Mouse (Mus musculus): ENCODE measurements around the gene Clstn2. TPM values are rescaled to one million over a fixed set of nuclear protein-coding genes. Genes with fewer than 3 reads are reported as not detected.

Clstn2 gene
- polyA plus RNA-seq, 1 experiment from 2014 or later, result 1.3 TPM

DNA sequence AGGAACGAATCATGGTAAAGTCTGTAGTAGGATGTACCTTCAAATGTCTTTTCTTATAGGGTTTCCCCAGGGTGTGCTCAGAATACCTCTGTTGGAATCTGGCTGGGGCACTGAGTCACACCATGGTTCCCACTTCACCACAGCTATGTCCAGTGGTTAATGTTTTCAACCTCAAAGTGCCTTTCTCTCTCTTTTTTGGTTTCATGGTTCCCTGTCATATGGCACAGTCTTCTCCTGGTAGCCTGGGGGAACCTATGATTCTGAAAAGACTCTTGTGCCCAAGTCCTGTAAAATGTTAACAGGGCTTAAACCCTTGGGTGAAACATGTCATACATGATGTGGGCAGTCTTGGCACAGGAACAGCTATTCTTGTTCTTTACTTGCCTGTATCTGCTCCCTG, 551.8 kb downstream of the Clstn2 start:
- H3K27ac ChIP-seq, result no peak overlapping the region
- no peaks in the 10 kb centered on the region for H3K4me1 ChIP-seq
- 66% methylated on average over 1 of the region's 1 CpGs for WGBS
- H3K36me3 ChIP-seq, result no peaks in the 10 kb centered on the region
- no peak overlapping the region for H3K4me3 ChIP-seq
- ATAC-seq (ENCODE audit: borderline replicate concordance, extremely low read depth, low FRiP score, low TSS enrichment), result no peak
- no peak overlapping the region for H3K4me2 ChIP-seq
- H3K9ac ChIP-seq, result no peak overlapping the region
- no peaks in the 10 kb centered on the region for H3K9me3 ChIP-seq
- H3K27me3 ChIP-seq, result no peaks in the 10 kb centered on the region

DNA sequence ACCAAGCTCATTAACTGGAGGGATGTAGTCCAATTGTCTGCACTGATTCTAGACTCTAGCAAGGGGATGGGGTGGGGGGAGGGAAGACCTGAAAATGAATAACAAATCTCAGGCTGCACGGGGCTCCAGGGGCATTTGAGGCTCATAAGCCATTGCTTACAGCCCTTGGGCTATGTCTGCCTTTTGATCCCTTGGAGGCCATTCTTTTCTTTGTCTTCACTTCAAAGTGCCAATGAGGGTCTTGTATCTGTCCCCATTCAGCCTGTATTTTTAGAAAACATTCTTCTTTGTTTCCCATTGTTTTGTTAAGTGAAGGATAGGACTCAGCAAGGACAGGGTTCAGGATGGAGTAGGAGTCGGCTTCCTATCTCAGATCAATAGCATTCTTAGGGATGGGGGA, 556.0 kb downstream of the Clstn2 start:
- no peaks in the 10 kb centered on the region for H3K9me3 ChIP-seq
- H3K4me1 ChIP-seq, result no peaks in the 10 kb centered on the region
- no peak overlapping the region for H3K9ac ChIP-seq
- no peak overlapping the region for H3K4me3 ChIP-seq
- H3K27ac ChIP-seq, result no peak overlapping the region
- 41% methylated on average over 2 of the region's 2 CpGs for WGBS
- H3K4me2 ChIP-seq, result no peak overlapping the region
- ATAC-seq (ENCODE audit: borderline replicate concordance, extremely low read depth, low FRiP score, low TSS enrichment), result no peak
- H3K36me3 ChIP-seq, result no peaks in the 10 kb centered on the region
- H3K27me3 ChIP-seq, result no peaks in the 10 kb centered on the region

DNA sequence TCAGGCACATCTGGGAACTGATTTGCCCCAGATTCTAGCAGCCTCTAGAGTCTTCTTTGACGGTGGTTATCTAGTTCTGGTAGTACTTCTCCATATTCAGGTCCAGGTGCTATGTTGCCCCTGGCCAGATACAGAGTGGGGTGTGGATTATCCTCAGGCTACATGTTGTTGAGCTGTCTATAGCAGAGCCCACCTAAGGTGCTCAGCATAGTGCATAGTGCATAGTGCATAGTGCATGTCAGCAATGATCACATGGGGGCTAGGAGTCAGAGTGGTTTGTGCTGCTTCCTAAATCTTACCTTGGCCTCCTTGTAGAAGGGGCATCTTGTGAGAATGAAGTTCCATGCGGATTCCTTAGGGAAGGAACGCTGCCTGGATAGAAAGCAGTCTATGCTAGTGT, 556.5 kb downstream of the Clstn2 start:
- WGBS, result 76% methylated on average over 3 of the region's 3 CpGs
- no peak for ATAC-seq (ENCODE audit: borderline replicate concordance, extremely low read depth, low FRiP score, low TSS enrichment)
- no peak overlapping the region for H3K4me3 ChIP-seq

DNA sequence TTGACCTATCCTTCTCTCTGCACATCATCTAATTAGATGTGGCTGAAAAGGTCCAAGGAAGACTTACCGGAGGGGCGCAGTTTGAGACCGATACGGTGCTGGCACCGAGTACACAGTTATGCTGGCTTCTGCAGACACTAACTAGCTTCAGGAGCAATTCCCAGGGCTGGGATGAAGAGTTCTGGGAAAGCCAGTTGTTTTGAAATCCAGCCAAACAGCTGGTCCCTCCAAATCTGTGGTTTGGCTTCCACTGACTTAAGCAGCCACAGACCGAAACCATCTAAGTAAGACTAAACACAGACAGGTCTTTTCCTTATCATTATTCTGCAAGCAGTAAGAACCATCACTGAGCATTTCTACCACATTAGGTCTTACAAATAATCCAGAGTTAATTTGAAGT, 558.1 kb downstream of the Clstn2 start:
- Histone ChIP-seq H3K4me2 (no peak overlapping the region), H3K27me3 (no peaks in the 10 kb centered on the region), H3K9ac (no peak overlapping the region), H3K4me3 (no peak overlapping the region), H3K4me1 (no peaks in the 10 kb centered on the region), H3K27ac (no peak overlapping the region), H3K36me3 (no peaks in the 10 kb centered on the region), H3K9me3 (no peaks in the 10 kb centered on the region)
- 69% methylated on average over 6 of the region's 6 CpGs for WGBS
- ATAC-seq (ENCODE audit: borderline replicate concordance, extremely low read depth, low FRiP score, low TSS enrichment), result no peak

More for the DNA sequence above, 556.5 kb downstream of the Clstn2 start:
- no peak overlapping the region for H3K9ac ChIP-seq
- H3K9me3 ChIP-seq, result no peaks in the 10 kb centered on the region
- no peaks in the 10 kb centered on the region for H3K4me1 ChIP-seq
- H3K36me3 ChIP-seq, result no peaks in the 10 kb centered on the region
- no peak overlapping the region for H3K27ac ChIP-seq
- no peaks in the 10 kb centered on the region for H3K27me3 ChIP-seq
- H3K4me2 ChIP-seq, result no peak overlapping the region

DNA sequence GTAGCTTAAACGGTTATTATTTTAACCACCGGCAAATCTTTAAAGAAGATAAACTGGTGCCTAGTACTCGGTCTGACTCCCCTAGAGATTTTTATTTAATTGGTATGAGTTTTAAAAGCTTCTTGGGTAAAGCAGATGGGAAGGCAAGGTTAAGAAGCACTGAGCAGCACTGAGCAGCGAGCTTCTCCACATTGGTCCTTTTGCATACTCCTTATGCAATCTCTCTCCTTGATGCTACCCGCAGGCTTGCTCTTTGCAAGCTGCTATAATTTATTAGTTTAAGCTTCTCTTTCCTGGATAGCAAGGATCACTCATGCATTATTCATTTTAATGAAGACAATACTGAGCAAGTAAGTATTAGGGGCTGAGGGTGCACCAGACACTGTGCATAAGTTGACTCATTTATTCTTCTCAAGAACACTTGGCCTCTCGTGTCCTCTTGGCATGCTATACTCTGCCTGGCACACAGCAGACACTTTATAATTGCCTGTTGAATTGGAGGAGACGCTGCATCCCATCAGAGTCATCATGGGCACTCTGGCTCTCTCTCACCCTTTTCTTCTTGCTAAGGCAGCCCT, 561.9 kb downstream of the Clstn2 start:
- H3K4me2 ChIP-seq, result no peak overlapping the region
- no peak overlapping the region for H3K27ac ChIP-seq
- no peak overlapping the region for H3K9ac ChIP-seq
- 76% methylated on average over 7 of the region's 7 CpGs for WGBS
- ATAC-seq (ENCODE audit: borderline replicate concordance, extremely low read depth, low FRiP score, low TSS enrichment), result no peak
- H3K4me3 ChIP-seq, result no peak overlapping the region
- H3K4me1 ChIP-seq, result no peaks in the 10 kb centered on the region
- no peaks in the 10 kb centered on the region for H3K9me3 ChIP-seq
- H3K27me3 ChIP-seq, result no peaks in the 10 kb centered on the region
- H3K36me3 ChIP-seq, result no peaks in the 10 kb centered on the region

DNA sequence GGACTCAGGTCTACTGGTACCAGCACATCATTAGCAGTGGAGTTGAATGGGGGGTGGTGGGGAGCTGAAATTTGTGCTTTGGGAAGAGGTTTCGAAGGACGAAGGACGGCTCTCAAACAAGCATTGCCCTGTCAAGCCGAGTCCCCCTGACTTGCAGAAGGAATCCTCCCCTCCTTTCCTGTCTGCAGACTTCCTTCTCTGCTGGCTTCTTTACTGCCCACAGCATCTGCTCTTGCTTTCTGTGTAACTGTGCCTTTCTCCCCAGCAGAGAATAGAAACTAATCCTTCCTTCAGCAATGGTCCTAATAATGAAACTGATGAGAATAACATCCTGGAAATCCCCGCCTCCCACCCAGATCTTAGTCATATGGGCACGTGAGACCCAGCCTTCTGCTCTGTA, 572.5 kb downstream of the Clstn2 start:
- ATAC-seq (ENCODE audit: borderline replicate concordance, extremely low read depth, low FRiP score, low TSS enrichment), result no peak
- WGBS, result 73% methylated on average over 6 of the region's 6 CpGs
- Histone ChIP-seq H3K4me3 (no peak overlapping the region), H3K9me3 (no peaks in the 10 kb centered on the region), H3K9ac (no peak overlapping the region), H3K27ac (no peak overlapping the region), H3K27me3 (no peaks in the 10 kb centered on the region), H3K4me1 (no peaks in the 10 kb centered on the region), H3K4me2 (no peak overlapping the region), H3K36me3 (no peaks in the 10 kb centered on the region)

DNA sequence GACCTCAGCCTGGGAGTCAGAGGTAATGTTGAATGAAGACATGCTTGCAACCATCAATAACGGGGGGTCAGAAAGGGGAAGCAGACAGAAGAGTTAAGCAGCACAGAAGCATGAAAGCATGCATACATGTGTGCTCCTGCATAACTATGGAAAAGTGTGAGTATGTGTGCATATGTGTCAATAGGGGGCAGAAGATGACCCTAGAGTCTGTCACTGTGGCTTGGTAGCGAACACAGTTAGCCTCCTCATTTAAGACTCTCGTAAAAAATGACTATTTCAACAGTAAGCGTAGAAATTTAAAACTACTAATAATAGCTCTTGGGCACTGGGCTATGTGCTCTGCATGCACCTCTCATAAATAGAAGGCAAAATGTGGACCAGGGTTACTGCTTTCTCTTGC, 573.2 kb downstream of the Clstn2 start:
- ATAC-seq (ENCODE audit: borderline replicate concordance, extremely low read depth, low FRiP score, low TSS enrichment), result no peak
- H3K4me3 ChIP-seq, result no peak overlapping the region
- WGBS, result 62% methylated on average over 4 of the region's 4 CpGs
- H3K9ac ChIP-seq, result no peak overlapping the region
- no peaks in the 10 kb centered on the region for H3K4me1 ChIP-seq
- H3K9me3 ChIP-seq, result no peaks in the 10 kb centered on the region
- H3K36me3 ChIP-seq, result no peaks in the 10 kb centered on the region
- no peaks in the 10 kb centered on the region for H3K27me3 ChIP-seq
- H3K27ac ChIP-seq, result no peak overlapping the region
- H3K4me2 ChIP-seq, result no peak overlapping the region

DNA sequence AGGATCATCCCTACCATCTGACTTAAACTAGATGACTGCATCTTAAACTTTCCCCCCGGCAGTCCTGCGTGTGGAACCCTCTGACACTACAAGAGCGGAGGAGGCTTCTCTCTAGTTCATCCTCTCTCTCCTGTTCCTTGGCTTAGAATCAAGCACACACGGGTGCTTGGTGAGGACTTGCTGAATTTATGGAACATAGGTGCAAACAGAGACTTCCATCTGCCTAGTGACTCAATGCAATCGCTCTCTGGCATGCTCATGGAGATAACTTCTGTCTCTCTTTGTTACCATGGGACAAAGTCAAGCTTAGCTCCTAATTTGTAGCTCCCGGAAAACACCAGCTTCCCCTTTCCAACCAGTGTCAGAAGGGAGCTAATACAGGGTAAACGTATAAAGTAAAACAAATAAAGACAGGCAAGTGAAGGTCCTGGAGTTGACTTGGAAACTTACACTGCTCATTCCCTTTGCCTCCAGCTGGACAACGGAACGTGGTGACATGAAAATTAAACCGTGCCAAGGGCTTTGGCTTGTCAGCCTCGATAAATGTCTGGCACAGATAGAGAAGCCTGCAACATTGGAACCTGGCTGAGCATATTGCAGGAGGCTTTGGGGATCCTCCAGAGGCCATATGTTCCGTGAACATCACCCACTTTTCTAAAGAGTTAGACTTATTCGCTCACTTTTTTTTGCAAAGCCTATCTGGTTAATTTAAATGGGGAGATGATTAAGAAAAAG, 583.5 kb downstream of the Clstn2 start:
- H3K27ac ChIP-seq, result no peak overlapping the region
- no peaks in the 10 kb centered on the region for H3K9me3 ChIP-seq
- 54% methylated on average over 13 of the region's 13 CpGs for WGBS

DNA sequence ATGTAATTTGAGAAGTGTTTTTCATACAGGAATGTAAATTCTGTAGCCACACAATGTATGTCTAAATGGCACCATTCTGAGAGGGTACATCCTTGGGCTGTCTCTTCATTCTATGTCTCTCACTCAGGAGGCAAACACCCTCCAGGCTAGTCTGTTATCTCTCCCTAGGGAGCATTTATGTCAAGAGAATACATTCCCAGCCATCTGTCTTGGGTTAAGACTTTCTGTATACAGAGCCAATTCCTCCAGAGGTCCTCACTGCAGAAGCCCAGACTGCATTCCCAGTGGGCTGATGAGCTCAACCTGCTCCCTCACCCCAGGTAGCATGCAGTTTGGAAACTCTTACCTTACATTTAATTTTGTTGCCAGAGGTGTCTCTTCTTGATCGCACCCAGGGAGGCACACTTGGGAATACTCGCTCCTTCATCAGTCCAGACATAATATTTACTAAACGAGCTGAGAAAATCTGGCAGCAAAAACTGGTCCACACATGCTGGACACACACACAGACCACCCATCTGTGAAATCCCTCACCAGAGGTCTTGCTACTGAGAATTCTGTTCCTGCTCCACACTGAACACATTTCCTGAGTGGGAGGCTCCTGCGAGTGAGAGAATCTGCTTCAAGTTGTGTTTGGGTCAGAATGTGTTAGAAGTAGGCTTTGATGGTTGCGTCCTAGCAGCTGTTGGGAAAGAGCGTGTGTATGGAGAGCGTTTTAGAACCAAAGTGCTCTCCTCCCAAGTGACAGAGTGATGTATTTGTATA, 592.9 kb downstream of the Clstn2 start:
- Histone ChIP-seq H3K9ac (no peak overlapping the region), H3K4me1 (peaks cover 11% of the 10 kb centered on the region), H3K9me3 (no peaks in the 10 kb centered on the region), H3K27ac (no peak overlapping the region), H3K27me3 (no peaks in the 10 kb centered on the region), H3K4me2 (no peak overlapping the region), H3K4me3 (no peak overlapping the region), H3K36me3 (no peaks in the 10 kb centered on the region)
- ATAC-seq (ENCODE audit: borderline replicate concordance, extremely low read depth, low FRiP score, low TSS enrichment), result no peak
- WGBS, result 38% methylated on average over 7 of the region's 7 CpGs

More for the DNA sequence above, 583.5 kb downstream of the Clstn2 start:
- Histone ChIP-seq H3K4me1 (no peaks in the 10 kb centered on the region; the same call in 1 of the 2 replicates), H3K4me3 (no peak overlapping the region), H3K27me3 (no peaks in the 10 kb centered on the region), H3K4me2 (no peak overlapping the region), H3K36me3 (no peaks in the 10 kb centered on the region), H3K9ac (no peak overlapping the region)
- ATAC-seq (ENCODE audit: borderline replicate concordance, extremely low read depth, low FRiP score, low TSS enrichment), result peak; percentile 52; the same call in 1 of the 2 replicates

DNA sequence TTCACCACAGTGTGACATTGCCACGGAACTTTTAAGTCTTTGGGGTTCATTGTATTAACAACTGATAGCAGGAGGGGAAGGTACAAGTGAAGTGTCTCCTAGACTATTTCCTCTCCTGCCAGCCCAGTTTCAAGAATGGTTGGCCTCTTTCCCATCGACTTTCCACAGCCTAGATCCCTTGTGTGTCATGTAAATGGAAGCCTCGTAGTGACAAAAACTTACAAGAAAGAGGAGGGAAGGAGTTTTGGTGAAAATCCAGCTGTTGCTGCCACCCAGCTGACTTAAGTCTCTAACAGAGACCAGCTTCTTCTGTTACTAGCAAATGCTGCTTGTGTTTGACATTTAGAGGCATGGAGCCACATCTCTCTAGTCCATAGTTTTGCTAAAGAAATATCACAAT, 598.3 kb downstream of the Clstn2 start:
- H3K9ac ChIP-seq, result no peak overlapping the region
- no peaks in the 10 kb centered on the region for H3K36me3 ChIP-seq
- 0 out of 2 replicates have a peak overlapping the region, but pooled peaks have one; percentile 18 for H3K27ac ChIP-seq
- H3K4me3 ChIP-seq, result no peak overlapping the region
- ATAC-seq (ENCODE audit: borderline replicate concordance, extremely low read depth, low FRiP score, low TSS enrichment), result peak; percentile 33; the same call in 1 of the 2 replicates
- WGBS, result 16% methylated on average over 3 of the region's 3 CpGs
- no peaks in the 10 kb centered on the region for H3K27me3 ChIP-seq
- no peaks in the 10 kb centered on the region for H3K9me3 ChIP-seq
- no peak overlapping the region for H3K4me2 ChIP-seq
- peaks cover 13% of the 10 kb centered on the region; the same call in 1 of the 2 replicates for H3K4me1 ChIP-seq

DNA sequence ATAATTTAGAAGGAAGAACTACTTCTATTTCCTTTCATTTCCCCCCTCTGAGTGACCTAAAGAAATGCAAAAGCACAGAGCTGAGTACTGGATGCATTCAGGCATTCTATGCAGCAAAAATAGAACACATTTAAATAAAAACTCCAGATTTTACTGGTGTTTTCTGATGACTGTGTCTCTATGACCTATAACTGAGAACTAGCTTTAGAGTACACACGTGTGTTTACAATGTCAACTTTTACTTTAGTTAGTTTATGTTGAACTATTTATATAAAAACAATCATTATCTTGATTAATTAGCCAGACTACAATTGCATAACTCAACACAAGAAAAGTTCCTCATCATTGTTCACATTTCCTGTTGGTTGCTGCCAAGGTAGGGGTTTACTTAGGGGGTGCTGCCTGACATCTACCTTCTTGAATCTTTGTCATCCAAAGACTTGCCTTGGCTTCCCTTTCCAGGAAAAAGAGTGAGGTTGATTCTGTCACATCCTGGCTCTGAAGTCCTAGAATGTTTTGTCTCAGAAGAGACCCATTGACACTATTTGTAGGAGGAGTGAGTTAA, 603.0 kb downstream of the Clstn2 start:
- ATAC-seq (ENCODE audit: borderline replicate concordance, extremely low read depth, low FRiP score, low TSS enrichment), result peak; percentile 82; the same call in 1 of the 2 replicates
- Histone ChIP-seq H3K9ac (no peak overlapping the region), H3K4me1 (peaks cover 8% of the 10 kb centered on the region; the same call in 1 of the 2 replicates), H3K27ac (peak overlapping the region; percentile 44), H3K4me3 (no peak overlapping the region), H3K27me3 (no peaks in the 10 kb centered on the region), H3K9me3 (no peaks in the 10 kb centered on the region), H3K36me3 (no peaks in the 10 kb centered on the region), H3K4me2 (no peak overlapping the region)
- WGBS, result 43% methylated on average over 1 of the region's 1 CpGs

DNA sequence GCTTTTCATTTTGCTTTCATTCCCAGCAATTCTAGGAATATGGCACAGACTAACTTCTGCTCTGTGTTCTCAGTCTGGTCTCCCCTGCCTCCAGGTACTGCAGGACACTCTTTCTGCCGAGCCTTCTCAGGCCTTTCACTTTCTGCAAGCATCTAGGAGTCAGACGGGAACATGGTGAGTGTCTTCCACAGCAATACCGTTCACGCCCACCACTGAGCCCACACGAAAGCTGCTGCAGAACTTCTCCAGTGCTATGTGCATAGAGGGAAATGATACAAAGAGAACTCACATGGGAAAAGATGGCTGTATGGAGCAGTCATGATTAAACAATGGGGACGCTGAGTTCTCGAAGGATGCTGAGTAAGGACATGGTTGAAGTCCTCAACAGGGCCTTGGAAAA, 604.9 kb downstream of the Clstn2 start:
- 78% methylated on average over 7 of the region's 7 CpGs for WGBS
- H3K36me3 ChIP-seq, result no peaks in the 10 kb centered on the region
- no peaks in the 10 kb centered on the region for H3K9me3 ChIP-seq
- no peak overlapping the region for H3K27ac ChIP-seq
- no peak overlapping the region for H3K4me3 ChIP-seq
- H3K27me3 ChIP-seq, result no peaks in the 10 kb centered on the region
- H3K4me2 ChIP-seq, result no peak overlapping the region
- ATAC-seq (ENCODE audit: borderline replicate concordance, extremely low read depth, low FRiP score, low TSS enrichment), result no peak
- H3K9ac ChIP-seq, result no peak overlapping the region
- peaks cover 8% of the 10 kb centered on the region; the same call in 1 of the 2 replicates for H3K4me1 ChIP-seq
